Mouse (Mus musculus) liver, embryonic 15.5 days (tissue): ENCODE measurements around the gene Zfp455. TPM values are rescaled to one million over a fixed set of nuclear protein-coding genes. Genes with fewer than 3 reads are reported as not detected.
"Not testable (repeated sequence)": the region's sequence is repeated elsewhere in the genome, so short reads cannot be mapped to it uniquely, and the experiment has no call there.

Experiments used
- ATAC-seq: fragments of 200-750 bp; cut with Nextera tagmentation; 2 replicates; pipeline ENCODE4 v1.8.0; 2017; ENCODE audit warnings: moderate number of reproducible peaks, mild to moderate bottlenecking, moderate library complexity; ENCODE audit not compliant: insufficient read depth
- H3K27ac ChIP-seq: fragments of 300-500 bp; sonication (generic); replicated peaks from 2 replicates; pipeline ENCODE4 v1.5.1; 2015; ENCODE audit warnings: mild to moderate bottlenecking, inconsistent platforms
- H3K27me3 ChIP-seq: fragments of 300-500 bp; sonication (generic); 2 replicates; pipeline ENCODE4 v1.6.1; 2015; ENCODE audit warnings: mild to moderate bottlenecking, inconsistent platforms
- H3K36me3 ChIP-seq: fragments of 300-500 bp; sonication (generic); replicated peaks from 2 replicates; pipeline ENCODE4 v1.6.1; 2015; ENCODE audit warnings: moderate library complexity, mild to moderate bottlenecking, inconsistent platforms
- H3K4me1 ChIP-seq: fragments of 300-500 bp; sonication (generic); replicated peaks from 2 replicates; pipeline ENCODE4 v1.6.1; 2015; ENCODE audit warnings: inconsistent platforms
- H3K4me2 ChIP-seq: fragments of 300-500 bp; sonication (generic); 2 replicates; pipeline ENCODE4 v1.6.1; 2015; ENCODE audit warnings: moderate library complexity, mild to moderate bottlenecking, inconsistent platforms
- H3K4me3 ChIP-seq: fragments of 300-500 bp; sonication (generic); replicated peaks from 2 replicates; pipeline ENCODE4 v1.5.1; 2015; ENCODE audit warnings: mild to moderate bottlenecking, inconsistent platforms
- H3K9ac ChIP-seq: fragments of 300-500 bp; sonication (generic); 2 replicates; pipeline ENCODE4 v1.6.1; 2015; ENCODE audit warnings: moderate library complexity, mild to moderate bottlenecking, inconsistent platforms
- H3K9me3 ChIP-seq: fragments of 300-500 bp; sonication (generic); replicated peaks from 2 replicates; pipeline ENCODE4 v1.6.1; 2016; ENCODE audit warnings: inconsistent platforms
- WGBS: fragments of 180-500 bp; shearing (Covaris S2); methylation state at CpG from one replicate; pipeline ENCODE4 v1.1.7; 2015; ENCODE audit warnings: mixed read lengths; ENCODE audit not compliant: insufficient replicate concordance; 5-methylcytosine and 5-hydroxymethylcytosine counted together
- polyA plus RNA-seq: library from polyadenylated mRNA; unstranded; fragments of >200 nt; fragmentation: Nextera tagmentation; extraction: Ambion mirVana; gene quantifications from 2 replicates; pipeline ENCODE4 v1.2.1, GENCODE M21; 2015

The Zfp455 gene
- polyA plus RNA-seq = 0.23 and 0.32 TPM in 2 replicates

GRCm38 (mm10) chr13:67194340-67194894 is at the start of gene Zfp455:
Gene Zfp455, plus strand, starts transcription at chr13:67194506.
- 3% methylated on average over 13 of the region's 13 CpGs for WGBS
- no peaks in the 10 kb centered on the region for H3K36me3 ChIP-seq
- 0 out of 2 replicates have a peak within 1 kb of the TSS, but pooled peaks have one; percentile 14 for H3K27ac ChIP-seq
- no peaks in the 10 kb centered on the region for H3K27me3 ChIP-seq
- H3K4me2 ChIP-seq = peak within 1 kb of the TSS; percentile 68
- no peaks in the 10 kb centered on the region for H3K4me1 ChIP-seq
- peak within 1 kb of the TSS; percentile 51 for H3K9ac ChIP-seq
- H3K4me3 ChIP-seq = peak within 1 kb of the TSS; percentile 65
- no peaks in the 10 kb centered on the region for H3K9me3 ChIP-seq
- ATAC-seq = peak; percentile 70

- WGBS = 46% methylated on average over 4 of the region's 4 CpGs
- not testable (repeated sequence) for H3K4me3 ChIP-seq, H3K9ac ChIP-seq, H3K4me2 ChIP-seq, H3K4me1 ChIP-seq, H3K9me3 ChIP-seq, H3K36me3 ChIP-seq, H3K27ac ChIP-seq, ATAC-seq, H3K27me3 ChIP-seq
These were observed 28.2 kb upstream of the Zfp455 start for GRCm38 (mm10) chr13:67166122-67166521.

GRCm38 (mm10) chr13:67172991-67173722 is 21.1 kb upstream of the Zfp455 start, which contains the start of gene Rsl1:
Gene Rsl1, plus strand, starts transcription at chr13:67173182.
- peak; percentile 87 for ATAC-seq
- Histone ChIP-seq H3K9ac (peak within 1 kb of the TSS; percentile 47; the same call in 1 of the 2 replicates), H3K4me3 (peak within 1 kb of the TSS; percentile 62), H3K4me2 (peak within 1 kb of the TSS; percentile 65)
- H3K4me1 ChIP-seq, H3K9me3 ChIP-seq, H3K27ac ChIP-seq, H3K27me3 ChIP-seq, H3K36me3 ChIP-seq: not testable (repeated sequence)
- under 1% methylated on average over 17 of the region's 17 CpGs for WGBS

GRCm38 (mm10) chr13:67173723-67174055 is 20.6 kb upstream of the Zfp455 start:
- H3K4me2 ChIP-seq = peak overlapping the region; percentile 65
- H3K9me3 ChIP-seq = no peaks in the 10 kb centered on the region
- ATAC-seq = no peak
- no peaks in the 10 kb centered on the region for H3K27me3 ChIP-seq
- H3K9ac ChIP-seq = no peak overlapping the region
- 25% methylated on average over 5 of the region's 5 CpGs for WGBS
- no peaks in the 10 kb centered on the region for H3K4me1 ChIP-seq
- peak overlapping the region; percentile 62 for H3K4me3 ChIP-seq
- H3K36me3 ChIP-seq = 0 out of 2 replicates have a peak, but pooled peaks cover 4% of the 10 kb centered on the region
- H3K27ac ChIP-seq = no peak overlapping the region

GRCm38 (mm10) chr13:67201656-67202055 is 7.3 kb downstream of the Zfp455 start:
- Histone ChIP-seq H3K4me1 (no peaks in the 10 kb centered on the region), H3K36me3 (no peaks in the 10 kb centered on the region), H3K4me2 (no peak overlapping the region), H3K27ac (no peak overlapping the region), H3K4me3 (no peak overlapping the region), H3K9me3 (no peaks in the 10 kb centered on the region), H3K27me3 (no peaks in the 10 kb centered on the region), H3K9ac (no peak overlapping the region)
- 61% methylated on average over 3 of the region's 3 CpGs for WGBS
- ATAC-seq = no peak

GRCm38 (mm10) chr13:67214015-67214607 is 19.8 kb downstream of the Zfp455 start:
- no peaks in the 10 kb centered on the region for H3K9me3 ChIP-seq
- WGBS = 38% methylated on average over 4 of the region's 4 CpGs
- no peaks in the 10 kb centered on the region for H3K4me1 ChIP-seq
- ATAC-seq = no peak
- no peak overlapping the region for H3K4me3 ChIP-seq
- no peaks in the 10 kb centered on the region for H3K36me3 ChIP-seq
- no peaks in the 10 kb centered on the region for H3K27me3 ChIP-seq
- no peak overlapping the region for H3K27ac ChIP-seq
- no peak overlapping the region for H3K4me2 ChIP-seq
- no peak overlapping the region for H3K9ac ChIP-seq

Other genes starting within 250 kb of the Zfp455 start
- gene Zfp712, start 133.3 kb upstream of the Zfp455 start, polyA plus RNA-seq = 0.81 and 0.90 TPM in 2 replicates
- 0.52 and 0.88 TPM in 2 replicates for gene Zfp708, start 96.5 kb upstream of the Zfp455 start, polyA plus RNA-seq
- 1.2 and 1.6 TPM in 2 replicates for gene Gm28557, start 85.9 kb upstream of the Zfp455 start, polyA plus RNA-seq
- gene Rslcan18, start 78.2 kb upstream of the Zfp455 start, polyA plus RNA-seq = 0.14 and 0.20 TPM in 2 replicates
- 0.40 and 0.44 TPM in 2 replicates for gene Zfp759, start 72.8 kb upstream of the Zfp455 start, polyA plus RNA-seq
- 1.0 and 1.2 TPM in 2 replicates for gene Rsl1, start 21.3 kb upstream of the Zfp455 start, polyA plus RNA-seq
- 0.32 and 0.39 TPM in 2 replicates for gene Zfp458, start 84.0 kb downstream of the Zfp455 start, polyA plus RNA-seq
- gene Zfp457, start 112.0 kb downstream of the Zfp455 start, polyA plus RNA-seq = 0.23 and 0.24 TPM in 2 replicates
- gene Zfp595, start 138.1 kb downstream of the Zfp455 start, polyA plus RNA-seq = 0.67 and 0.90 TPM in 2 replicates
- 0.22 and 0.24 TPM in 2 replicates for gene Gm28044, start 166.0 kb downstream of the Zfp455 start, polyA plus RNA-seq
- 0.50 and 0.58 TPM in 2 replicates for gene Zfp953, start 166.1 kb downstream of the Zfp455 start, polyA plus RNA-seq
- 0.17 TPM in 1 of 2 replicates, not detected in the other for gene Gm28041, start 181.2 kb downstream of the Zfp455 start, polyA plus RNA-seq
- 0.51 TPM in 2 replicates for gene Zfp456, start 181.3 kb downstream of the Zfp455 start, polyA plus RNA-seq
- gene Zfp429, start 205.3 kb downstream of the Zfp455 start, polyA plus RNA-seq = 1.8 and 2.0 TPM in 2 replicates
- gene Zfp459, start 226.9 kb downstream of the Zfp455 start, polyA plus RNA-seq = 0.10 and 0.22 TPM in 2 replicates